Mouse (Mus musculus): ENCODE results near the gene Wdr86.
"Not testable (repeated sequence)": the region's sequence is repeated elsewhere in the genome, so short reads cannot be mapped to it uniquely, and the experiment has no call there.

Gene Wdr86

GRCm38 (mm10) chr5:24730488-24730871 is at the start of gene Wdr86:
TSS of gene Wdr86 (minus strand) at chr5:24730727.
- H3K36me3 ChIP-seq (ENCODE audit: control insufficient read depth, insufficient read depth, low read length, poor library complexity, severe bottlenecking) = no peaks in the 10 kb centered on the region
- H3K27me3 ChIP-seq (ENCODE audit: control insufficient read depth, insufficient read depth, low read length, poor library complexity, severe bottlenecking) = no peaks in the 10 kb centered on the region
- DNase-seq (ENCODE audit: low read depth, low spot score) = no peak

- Histone ChIP-seq H3K36me3 (ENCODE audit: control insufficient read depth, insufficient read depth, low read length, poor library complexity, severe bottlenecking) (no peaks in the 10 kb centered on the region), H3K27me3 (ENCODE audit: control insufficient read depth, insufficient read depth, low read length, poor library complexity, severe bottlenecking) (no peaks in the 10 kb centered on the region; the same call in 1 of the 2 replicates)
- DNase-seq (ENCODE audit: low read depth, low spot score) = peak; percentile 70
Measured at GRCm38 (mm10) chr5:24779881-24780512, 49.5 kb upstream of the Wdr86 start.

GRCm38 (mm10) chr5:24779321-24779720 is 48.8 kb upstream of the Wdr86 start:
- no peak for DNase-seq (ENCODE audit: low read depth, low spot score)
- H3K27me3 ChIP-seq (ENCODE audit: control insufficient read depth, insufficient read depth, low read length, poor library complexity, severe bottlenecking) = no peaks in the 10 kb centered on the region; the same call in 1 of the 2 replicates
- no peaks in the 10 kb centered on the region for H3K36me3 ChIP-seq (ENCODE audit: control insufficient read depth, insufficient read depth, low read length, poor library complexity, severe bottlenecking)

- DNase-seq (ENCODE audit: low read depth, low spot score) = no peak
- Histone ChIP-seq H3K27me3 (ENCODE audit: control insufficient read depth, insufficient read depth, low read length, poor library complexity, severe bottlenecking) (no peaks in the 10 kb centered on the region; the same call in 1 of the 2 replicates), H3K36me3 (ENCODE audit: control insufficient read depth, insufficient read depth, low read length, poor library complexity, severe bottlenecking) (no peaks in the 10 kb centered on the region)
Measured at GRCm38 (mm10) chr5:24778843-24779140, 48.3 kb upstream of the Wdr86 start.

- no peak for DNase-seq (ENCODE audit: low read depth, low spot score)
- H3K36me3 ChIP-seq (ENCODE audit: control insufficient read depth, insufficient read depth, low read length, poor library complexity, severe bottlenecking) = no peaks in the 10 kb centered on the region
- no peaks in the 10 kb centered on the region; the same call in 1 of the 2 replicates for H3K27me3 ChIP-seq (ENCODE audit: control insufficient read depth, insufficient read depth, low read length, poor library complexity, severe bottlenecking)
Measured at GRCm38 (mm10) chr5:24778082-24778842, 47.7 kb upstream of the Wdr86 start.

GRCm38 (mm10) chr5:24776681-24777080 is 46.2 kb upstream of the Wdr86 start:
- H3K27me3 ChIP-seq (ENCODE audit: control insufficient read depth, insufficient read depth, low read length, poor library complexity, severe bottlenecking) = no peaks in the 10 kb centered on the region; the same call in 1 of the 2 replicates
- H3K36me3 ChIP-seq (ENCODE audit: control insufficient read depth, insufficient read depth, low read length, poor library complexity, severe bottlenecking) = no peaks in the 10 kb centered on the region
- DNase-seq (ENCODE audit: low read depth, low spot score) = no peak

GRCm38 (mm10) chr5:24774549-24774948 is 44.0 kb upstream of the Wdr86 start:
- H3K36me3 ChIP-seq (ENCODE audit: control insufficient read depth, insufficient read depth, low read length, poor library complexity, severe bottlenecking); H3K27me3 ChIP-seq (ENCODE audit: control insufficient read depth, insufficient read depth, low read length, poor library complexity, severe bottlenecking); DNase-seq (ENCODE audit: low read depth, low spot score): not testable (repeated sequence)

GRCm38 (mm10) chr5:24757816-24758215 is 27.3 kb upstream of the Wdr86 start, which contains the start of gene Crygn:
TSS of gene Crygn (minus strand) at chr5:24758008.
- Histone ChIP-seq H3K36me3 (ENCODE audit: control insufficient read depth, insufficient read depth, low read length, poor library complexity, severe bottlenecking) (no peaks in the 10 kb centered on the region), H3K27me3 (ENCODE audit: control insufficient read depth, insufficient read depth, low read length, poor library complexity, severe bottlenecking) (no peaks in the 10 kb centered on the region)
- no peak for DNase-seq (ENCODE audit: low read depth, low spot score)

- H3K36me3 ChIP-seq (ENCODE audit: control insufficient read depth, insufficient read depth, low read length, poor library complexity, severe bottlenecking) = no peaks in the 10 kb centered on the region
- DNase-seq (ENCODE audit: low read depth, low spot score) = no peak
- no peaks in the 10 kb centered on the region for H3K27me3 ChIP-seq (ENCODE audit: control insufficient read depth, insufficient read depth, low read length, poor library complexity, severe bottlenecking)
Measured at GRCm38 (mm10) chr5:24756931-24757330, 26.4 kb upstream of the Wdr86 start.

GRCm38 (mm10) chr5:24752175-24752498 is 21.6 kb upstream of the Wdr86 start:
- Histone ChIP-seq H3K27me3 (ENCODE audit: control insufficient read depth, insufficient read depth, low read length, poor library complexity, severe bottlenecking) (no peaks in the 10 kb centered on the region), H3K36me3 (ENCODE audit: control insufficient read depth, insufficient read depth, low read length, poor library complexity, severe bottlenecking) (no peaks in the 10 kb centered on the region)
- peak; percentile 46 for DNase-seq (ENCODE audit: low read depth, low spot score)

GRCm38 (mm10) chr5:24751305-24752174 is 21.0 kb upstream of the Wdr86 start:
- H3K27me3 ChIP-seq (ENCODE audit: control insufficient read depth, insufficient read depth, low read length, poor library complexity, severe bottlenecking) = no peaks in the 10 kb centered on the region
- no peaks in the 10 kb centered on the region for H3K36me3 ChIP-seq (ENCODE audit: control insufficient read depth, insufficient read depth, low read length, poor library complexity, severe bottlenecking)
- peak; percentile 47 for DNase-seq (ENCODE audit: low read depth, low spot score)

- no peaks in the 10 kb centered on the region for H3K36me3 ChIP-seq (ENCODE audit: control insufficient read depth, insufficient read depth, low read length, poor library complexity, severe bottlenecking)
- H3K27me3 ChIP-seq (ENCODE audit: control insufficient read depth, insufficient read depth, low read length, poor library complexity, severe bottlenecking) = no peaks in the 10 kb centered on the region
- peak; percentile 93 for DNase-seq (ENCODE audit: low read depth, low spot score)
Measured at GRCm38 (mm10) chr5:24750321-24751304, 20.1 kb upstream of the Wdr86 start.

GRCm38 (mm10) chr5:24749731-24750130 is 19.2 kb upstream of the Wdr86 start:
- H3K27me3 ChIP-seq (ENCODE audit: control insufficient read depth, insufficient read depth, low read length, poor library complexity, severe bottlenecking) = no peaks in the 10 kb centered on the region
- no peak for DNase-seq (ENCODE audit: low read depth, low spot score)
- H3K36me3 ChIP-seq (ENCODE audit: control insufficient read depth, insufficient read depth, low read length, poor library complexity, severe bottlenecking) = no peaks in the 10 kb centered on the region

- DNase-seq (ENCODE audit: low read depth, low spot score) = no peak
- no peaks in the 10 kb centered on the region for H3K27me3 ChIP-seq (ENCODE audit: control insufficient read depth, insufficient read depth, low read length, poor library complexity, severe bottlenecking)
Measured at GRCm38 (mm10) chr5:24747533-24747932, 17.0 kb upstream of the Wdr86 start.

More at GRCm38 (mm10) chr5:24747533-24747932, 17.0 kb upstream of the Wdr86 start:
- H3K36me3 ChIP-seq (ENCODE audit: control insufficient read depth, insufficient read depth, low read length, poor library complexity, severe bottlenecking) = no peaks in the 10 kb centered on the region
